Mouse (Mus musculus): ENCODE results near the gene Elmo1. TPM values are rescaled to one million over a fixed set of nuclear protein-coding genes. Genes with fewer than 3 reads are reported as not detected.
A peak's percentile ranks its signal among the peaks of the same experiment; 100 is the strongest.

The Elmo1 gene
- polyA plus RNA-seq, 1 experiment from 2014 or later: 24.3 TPM

DNA sequence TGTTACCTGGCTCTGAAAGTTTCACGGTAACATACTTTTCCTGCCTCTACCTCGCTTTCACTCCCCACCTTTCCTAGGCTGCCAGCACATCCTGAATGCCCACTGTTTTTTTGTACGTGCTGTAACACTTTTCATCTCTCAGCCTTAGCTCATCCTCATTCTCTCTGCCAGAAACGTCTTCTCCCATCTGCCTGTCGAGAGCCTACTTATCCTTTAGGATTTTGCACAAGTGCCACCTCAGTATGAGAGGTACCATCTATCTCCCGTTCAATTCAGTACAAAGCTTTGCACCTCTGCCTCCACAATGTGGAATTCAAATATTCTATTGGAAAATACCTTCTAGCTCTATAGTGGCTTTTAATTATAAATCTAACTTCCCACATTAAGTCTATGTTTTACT is 369.7 kb downstream of the Elmo1 start:
- Histone ChIP-seq H3K27me3 (no peaks in the 10 kb centered on the region), H3K4me1 (peaks cover 20% of the 10 kb centered on the region), H3K9ac (no peak overlapping the region), H3K36me3 (ENCODE audit: poor library complexity, severe bottlenecking) (no peaks in the 10 kb centered on the region), H3K4me3 (no peak overlapping the region), H3K9me3 (replicated peaks) (no peaks in the 10 kb centered on the region), H3K4me2 (no peak overlapping the region), H3K27ac (no peak overlapping the region)
- ATAC-seq: no peak
- 90% methylated on average over 6 of the region's 6 CpGs for WGBS

- Histone ChIP-seq H3K4me2 (no peak overlapping the region), H3K36me3 (ENCODE audit: poor library complexity, severe bottlenecking) (no peaks in the 10 kb centered on the region), H3K9me3 (replicated peaks) (no peaks in the 10 kb centered on the region), H3K27ac (no peak overlapping the region), H3K27me3 (no peaks in the 10 kb centered on the region), H3K4me1 (0 out of 2 replicates have a peak, but pooled peaks cover 6% of the 10 kb centered on the region), H3K9ac (no peak overlapping the region), H3K4me3 (no peak overlapping the region)
- 90% methylated on average over 3 of the region's 3 CpGs for WGBS
- no peak for ATAC-seq
Measured at GRCm38 (mm10) chr13:20461616-20462015, 371.2 kb downstream of the Elmo1 start.

DNA sequence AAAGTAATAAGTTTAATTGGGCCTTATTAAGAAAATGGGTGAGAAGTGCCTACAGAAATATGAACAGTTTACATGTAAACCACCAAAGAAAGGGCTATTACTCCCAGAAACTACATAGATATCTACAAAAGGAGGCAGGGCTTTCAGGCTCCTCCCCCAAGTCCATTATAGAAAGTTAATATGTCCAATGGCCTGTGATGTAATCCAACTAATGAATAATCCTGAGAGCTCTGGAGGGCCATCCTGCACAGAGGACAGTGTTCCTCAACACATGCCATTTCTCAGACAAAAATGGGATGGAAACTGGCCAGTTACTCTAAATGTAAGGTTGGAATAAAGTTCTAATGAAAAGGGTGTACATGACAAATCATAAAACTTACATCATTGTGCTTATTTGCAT is 373.8 kb downstream of the Elmo1 start:
- Histone ChIP-seq H3K4me2 (no peak overlapping the region), H3K27ac (no peak overlapping the region), H3K9ac (no peak overlapping the region), H3K4me1 (no peaks in the 10 kb centered on the region), H3K4me3 (no peak overlapping the region), H3K9me3 (replicated peaks) (no peaks in the 10 kb centered on the region), H3K36me3 (ENCODE audit: poor library complexity, severe bottlenecking) (no peaks in the 10 kb centered on the region), H3K27me3 (no peaks in the 10 kb centered on the region)
- ATAC-seq: no peak

- no peaks in the 10 kb centered on the region for H3K9me3 ChIP-seq (replicated peaks)
- no peak overlapping the region for H3K9ac ChIP-seq
- peaks cover 14% of the 10 kb centered on the region for H3K4me1 ChIP-seq
- H3K36me3 ChIP-seq (ENCODE audit: poor library complexity, severe bottlenecking): no peaks in the 10 kb centered on the region
- no peak overlapping the region for H3K4me2 ChIP-seq
- no peak overlapping the region for H3K27ac ChIP-seq
- no peaks in the 10 kb centered on the region for H3K27me3 ChIP-seq
- ATAC-seq: no peak
- WGBS: 92% methylated on average over 1 of the region's 1 CpGs
- H3K4me3 ChIP-seq: no peak overlapping the region
Measured at GRCm38 (mm10) chr13:20467381-20467780, 377.0 kb downstream of the Elmo1 start.

DNA sequence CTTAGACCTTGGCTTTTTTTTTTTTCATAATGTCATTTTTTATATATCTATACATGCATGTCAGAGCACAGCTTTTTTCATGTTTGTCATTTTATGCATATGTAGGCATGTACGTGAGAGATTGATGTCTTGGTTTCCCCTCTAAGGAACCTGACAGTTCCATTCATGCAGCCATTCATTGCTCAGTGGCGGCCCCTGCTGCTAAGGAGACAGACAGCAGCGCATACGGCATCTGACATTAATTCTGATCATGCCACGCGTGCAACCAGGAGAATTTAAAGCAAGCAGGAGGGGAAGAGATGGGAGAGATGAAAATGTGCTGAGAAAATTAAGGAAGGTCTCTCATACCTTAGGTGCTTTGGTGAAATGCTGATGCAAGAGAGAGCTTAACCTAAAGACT is 381.3 kb downstream of the Elmo1 start:
- Histone ChIP-seq H3K9ac (0 out of 2 replicates have a peak overlapping the region, but pooled peaks have one; percentile 69), H3K27me3 (no peaks in the 10 kb centered on the region), H3K4me2 (peak overlapping the region; percentile 65), H3K4me1 (peaks cover 41% of the 10 kb centered on the region), H3K36me3 (ENCODE audit: poor library complexity, severe bottlenecking) (no peaks in the 10 kb centered on the region), H3K9me3 (replicated peaks) (no peaks in the 10 kb centered on the region), H3K4me3 (peak overlapping the region; percentile 45), H3K27ac (peak overlapping the region; percentile 87)
- peak; percentile 61 for ATAC-seq
- WGBS: 3% methylated on average over 6 of the region's 6 CpGs

- peak overlapping the region; percentile 45 for H3K4me3 ChIP-seq
- 15% methylated on average over 10 of the region's 10 CpGs for WGBS
- peaks cover 43% of the 10 kb centered on the region for H3K4me1 ChIP-seq
Measured at GRCm38 (mm10) chr13:20472301-20472831, 382.0 kb downstream of the Elmo1 start.

GRCm38 (mm10) chr13:20472891-20473539 is 382.6 kb downstream of the Elmo1 start:
- WGBS: 40% methylated on average over 15 of the region's 15 CpGs
- Histone ChIP-seq H3K27ac (peak overlapping the region; percentile 87), H3K36me3 (ENCODE audit: poor library complexity, severe bottlenecking) (no peaks in the 10 kb centered on the region), H3K4me1 (peaks cover 44% of the 10 kb centered on the region), H3K4me3 (peak overlapping the region; percentile 45), H3K4me2 (peak overlapping the region; percentile 65), H3K9ac (peak overlapping the region; percentile 69), H3K9me3 (replicated peaks) (no peaks in the 10 kb centered on the region), H3K27me3 (no peaks in the 10 kb centered on the region)
- ATAC-seq: peak; percentile 85

More at GRCm38 (mm10) chr13:20472301-20472831, 382.0 kb downstream of the Elmo1 start:
- peak overlapping the region; percentile 87 for H3K27ac ChIP-seq
- H3K4me2 ChIP-seq: peak overlapping the region; percentile 65
- H3K27me3 ChIP-seq: no peaks in the 10 kb centered on the region
- H3K9ac ChIP-seq: peak overlapping the region; percentile 69; the same call in 1 of the 2 replicates
- H3K9me3 ChIP-seq (replicated peaks): no peaks in the 10 kb centered on the region
- H3K36me3 ChIP-seq (ENCODE audit: poor library complexity, severe bottlenecking): no peaks in the 10 kb centered on the region
- ATAC-seq: peak; percentile 83

DNA sequence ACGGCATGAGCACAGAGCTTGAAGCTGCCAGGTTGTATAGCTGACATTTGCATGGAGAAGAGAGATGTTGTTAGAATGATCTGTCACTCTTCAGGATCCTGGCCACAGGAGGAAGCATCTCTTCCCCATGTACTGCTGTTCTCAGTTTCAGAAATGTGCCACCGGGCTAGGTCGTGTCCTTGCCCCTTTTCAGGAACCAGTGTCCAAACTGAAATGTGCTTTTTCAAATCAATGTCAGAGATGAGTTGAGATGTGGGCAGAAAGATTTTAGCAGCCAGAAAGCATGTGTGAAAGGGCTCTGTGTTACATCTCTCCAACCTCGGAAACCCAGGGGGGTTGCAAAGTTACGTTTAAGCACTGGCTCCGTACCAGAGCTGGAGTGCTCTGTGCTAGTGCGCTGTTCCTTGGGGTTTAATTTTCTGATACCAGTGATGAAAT is 383.3 kb downstream of the Elmo1 start:
- ATAC-seq: no peak
- Histone ChIP-seq H3K36me3 (ENCODE audit: poor library complexity, severe bottlenecking) (no peaks in the 10 kb centered on the region), H3K27me3 (no peaks in the 10 kb centered on the region), H3K9me3 (replicated peaks) (no peaks in the 10 kb centered on the region), H3K4me1 (peaks cover 44% of the 10 kb centered on the region), H3K4me2 (peak overlapping the region; percentile 65), H3K27ac (peak overlapping the region; percentile 87), H3K4me3 (peak overlapping the region; percentile 45), H3K9ac (peak overlapping the region; percentile 69)
- 62% methylated on average over 7 of the region's 7 CpGs for WGBS

DNA sequence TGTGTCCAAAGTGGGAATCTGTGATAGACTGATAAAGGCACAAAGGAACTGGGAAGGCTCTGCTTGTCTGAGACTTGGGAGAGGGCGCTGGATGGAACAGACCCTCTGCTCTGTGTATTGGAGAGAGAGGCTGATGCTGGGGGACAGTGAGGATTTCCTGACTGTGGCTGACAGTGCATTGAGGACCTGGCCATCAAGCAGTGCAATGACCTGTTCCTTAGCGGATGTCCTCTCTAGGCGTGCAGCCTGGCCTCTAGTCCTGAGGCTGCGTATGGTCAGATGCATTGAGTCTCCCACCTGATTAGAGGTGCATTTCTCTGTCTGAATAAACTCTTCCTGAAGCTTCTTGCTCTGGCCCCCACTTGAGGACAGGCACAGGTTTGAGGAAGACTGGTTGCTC is 384.2 kb downstream of the Elmo1 start:
- peak overlapping the region; percentile 65 for H3K4me2 ChIP-seq
- H3K27ac ChIP-seq: peak overlapping the region; percentile 26; the same call in 1 of the 2 replicates
- peak overlapping the region; percentile 45 for H3K4me3 ChIP-seq
- H3K9me3 ChIP-seq (replicated peaks): no peaks in the 10 kb centered on the region
- WGBS: 91% methylated on average over 4 of the region's 4 CpGs
- H3K27me3 ChIP-seq: no peaks in the 10 kb centered on the region
- peaks cover 44% of the 10 kb centered on the region for H3K4me1 ChIP-seq
- peak overlapping the region; percentile 69 for H3K9ac ChIP-seq
- no peak for ATAC-seq
- H3K36me3 ChIP-seq (ENCODE audit: poor library complexity, severe bottlenecking): no peaks in the 10 kb centered on the region

- H3K4me3 ChIP-seq: no peak overlapping the region
- H3K36me3 ChIP-seq (ENCODE audit: poor library complexity, severe bottlenecking): no peaks in the 10 kb centered on the region
- peaks cover 14% of the 10 kb centered on the region for H3K4me1 ChIP-seq
- WGBS: 83% methylated on average over 1 of the region's 1 CpGs
- H3K9ac ChIP-seq: no peak overlapping the region
- no peak overlapping the region for H3K4me2 ChIP-seq
- no peaks in the 10 kb centered on the region for H3K27me3 ChIP-seq
- no peak for ATAC-seq
- H3K27ac ChIP-seq: no peak overlapping the region
- no peaks in the 10 kb centered on the region for H3K9me3 ChIP-seq (replicated peaks)
Measured at GRCm38 (mm10) chr13:20481805-20482204, 391.4 kb downstream of the Elmo1 start.

DNA sequence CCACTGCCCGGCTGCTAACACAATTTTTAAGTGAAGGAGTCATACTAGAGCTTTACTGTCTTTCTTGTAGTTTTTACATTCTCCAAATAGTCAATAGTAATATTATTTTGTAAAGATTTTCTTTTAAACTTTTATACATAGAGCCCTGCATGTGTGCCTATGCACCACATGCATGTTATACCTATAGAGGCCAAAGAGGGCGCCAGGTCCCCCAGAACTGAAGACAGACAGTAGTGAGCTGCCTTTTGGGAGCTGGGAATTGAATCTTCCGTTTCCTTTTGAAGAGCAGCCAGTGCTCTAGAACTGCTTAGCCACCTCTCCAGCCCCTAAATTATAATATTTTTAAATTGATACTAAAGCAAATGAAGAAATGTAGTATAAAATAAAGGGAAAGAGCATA is 398.7 kb downstream of the Elmo1 start:
- 66% methylated on average over 3 of the region's 3 CpGs for WGBS

DNA sequence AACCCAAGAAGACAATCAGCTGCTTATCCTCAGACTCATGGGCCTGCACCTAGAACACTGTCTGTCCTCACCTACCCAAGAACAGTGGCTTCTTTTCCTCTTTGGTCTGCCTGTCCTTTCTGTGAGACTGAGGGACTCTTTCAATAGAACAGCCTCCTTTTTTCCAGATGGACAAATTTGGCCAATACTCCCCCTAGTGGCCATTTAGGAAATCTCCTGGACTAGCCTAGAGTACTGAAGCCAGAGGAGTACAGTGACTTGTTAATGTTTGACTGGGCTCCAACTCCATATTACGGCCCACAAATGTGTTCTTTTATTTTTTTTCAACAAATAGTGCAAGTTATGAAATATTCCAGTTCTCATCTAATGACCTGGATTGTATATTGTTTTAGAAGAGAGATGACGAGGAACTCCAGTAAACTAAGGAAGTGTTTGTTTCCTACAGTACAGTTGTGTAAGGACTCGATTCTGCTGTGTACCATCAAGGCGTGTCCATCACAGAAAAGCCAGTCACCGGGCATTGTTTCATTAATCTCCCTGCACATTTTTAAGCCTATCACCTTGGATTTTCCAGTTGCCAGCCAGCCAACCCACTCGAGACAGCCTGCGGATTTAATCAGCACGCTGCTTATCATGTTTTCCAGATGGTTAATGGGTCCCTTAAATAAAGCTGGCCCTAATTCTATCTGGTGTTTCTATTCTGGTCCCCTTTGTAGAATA is 399.5 kb downstream of the Elmo1 start:
- Histone ChIP-seq H3K4me2 (no peak overlapping the region), H3K27ac (no peak overlapping the region)

More for the DNA sequence above, 398.7 kb downstream of the Elmo1 start:
- Histone ChIP-seq H3K27ac (no peak overlapping the region), H3K4me3 (no peak overlapping the region), H3K4me2 (no peak overlapping the region), H3K9ac (no peak overlapping the region), H3K27me3 (no peaks in the 10 kb centered on the region), H3K4me1 (no peaks in the 10 kb centered on the region), H3K9me3 (replicated peaks) (no peaks in the 10 kb centered on the region), H3K36me3 (ENCODE audit: poor library complexity, severe bottlenecking) (no peaks in the 10 kb centered on the region)
- ATAC-seq: no peak

More for the DNA sequence above, 399.5 kb downstream of the Elmo1 start:
- H3K27me3 ChIP-seq: no peaks in the 10 kb centered on the region
- H3K9me3 ChIP-seq (replicated peaks): no peaks in the 10 kb centered on the region
- 69% methylated on average over 8 of the region's 8 CpGs for WGBS
- no peak overlapping the region for H3K9ac ChIP-seq
- ATAC-seq: peak; percentile 87
- H3K36me3 ChIP-seq (ENCODE audit: poor library complexity, severe bottlenecking): no peaks in the 10 kb centered on the region
- H3K4me1 ChIP-seq: no peaks in the 10 kb centered on the region
- H3K4me3 ChIP-seq: no peak overlapping the region

Data from forebrain, embryonic 13.5 days (tissue).